Mouse (Mus musculus) induced T-regulatory cell, adult 2 months (primary cell): ENCODE measurements at regions not wholly inside any gene's neighbourhood (a gene's known extent, or its start where the extent isn't known, plus 50 kb on each side); places are given as distances from the start of the nearest gene placed in this dataset.
"Not testable (repeated sequence)": the region's sequence is repeated elsewhere in the genome, so short reads cannot be mapped to it uniquely, and the experiment has no call there.

Experiments used
- DNase-seq: peaks from one replicate; pipeline ENCODE4 v3.0.0-alpha.2; 2012; ENCODE audit warnings: low read depth

DNA sequence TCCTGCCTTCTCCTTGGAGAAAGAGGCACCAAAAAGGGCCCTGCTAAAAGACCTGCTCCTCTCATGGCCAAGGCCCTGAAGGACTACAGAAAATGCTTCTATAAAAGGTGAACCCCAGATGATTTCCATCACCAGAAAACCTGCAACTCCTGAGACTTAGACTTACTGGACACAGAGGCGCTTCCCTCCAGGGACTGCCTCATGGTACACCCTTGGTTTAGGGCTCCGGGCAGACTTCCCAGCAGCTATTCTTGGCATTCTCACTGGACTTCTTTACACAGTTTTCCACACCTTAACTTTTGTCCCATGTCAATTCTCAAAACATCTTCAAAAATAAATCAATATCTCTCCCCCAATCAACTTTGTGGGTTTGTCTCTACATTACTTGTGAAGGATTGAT lies 393.2 kb downstream of the Gpm6a start:
- peak; percentile 3 for DNase-seq

DNA sequence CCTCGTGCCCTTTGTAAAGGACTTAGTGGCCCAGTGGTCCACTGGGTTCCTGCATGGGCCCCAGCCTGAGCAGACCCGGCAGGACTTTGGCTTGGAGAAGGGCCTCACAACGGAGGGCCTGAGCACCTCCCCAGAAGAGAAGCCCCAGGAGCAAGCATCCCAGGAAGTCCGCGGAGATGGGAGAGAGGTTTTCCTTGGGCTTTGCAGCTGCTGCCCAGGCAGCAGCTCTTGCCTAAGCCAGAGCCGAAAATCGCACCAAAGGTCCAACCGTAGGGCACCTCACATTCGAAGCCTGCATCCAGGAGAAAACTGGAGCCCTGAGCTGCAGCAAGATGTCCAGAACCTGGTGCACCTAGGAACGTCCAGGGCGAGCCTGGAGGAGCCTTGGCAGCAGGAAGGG lies 405.2 kb downstream of the Gpm6a start:
- not testable (repeated sequence) for DNase-seq

DNA sequence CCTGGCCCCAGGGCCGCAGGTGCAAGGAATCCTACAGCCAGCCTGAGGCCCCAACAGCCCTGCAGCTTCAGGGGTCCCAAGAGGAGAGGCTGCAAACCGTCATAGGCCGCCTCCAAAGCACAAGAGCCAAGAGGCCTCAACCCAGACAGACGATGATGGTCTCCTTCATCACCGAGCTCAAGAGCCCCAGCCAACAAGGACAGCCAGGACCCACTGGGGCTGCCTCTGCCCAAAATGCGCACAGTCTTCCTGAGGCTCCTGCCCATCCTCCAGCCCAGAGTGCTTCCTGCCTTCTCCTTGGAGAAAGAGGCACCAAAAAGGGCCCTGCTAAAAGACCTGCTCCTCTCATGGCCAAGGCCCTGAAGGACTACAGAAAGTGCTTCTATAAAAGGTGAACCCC lies 412.8 kb downstream of the Gpm6a start:
- DNase-seq, result not testable (repeated sequence)

DNA sequence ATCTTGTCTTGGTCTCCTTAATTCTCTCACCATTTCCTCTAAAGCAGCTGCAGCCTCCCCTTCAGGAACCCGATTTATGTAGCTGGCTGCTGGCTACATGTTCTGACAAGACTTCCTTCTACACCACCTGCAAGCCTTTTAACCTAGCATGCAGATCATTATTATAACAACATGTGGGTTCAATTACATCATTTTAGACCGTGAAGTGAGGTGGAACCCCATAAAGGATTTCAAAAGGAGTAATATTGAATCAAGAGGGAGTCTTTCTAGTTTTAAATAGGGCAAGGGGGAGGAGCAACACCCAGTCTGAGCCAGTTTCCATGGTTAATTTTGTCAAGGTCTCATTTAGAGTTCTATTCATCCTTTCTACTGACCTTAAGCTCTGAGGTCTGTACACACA lies 442.4 kb downstream of the Gpm6a start:
- DNase-seq, result no peak

DNA sequence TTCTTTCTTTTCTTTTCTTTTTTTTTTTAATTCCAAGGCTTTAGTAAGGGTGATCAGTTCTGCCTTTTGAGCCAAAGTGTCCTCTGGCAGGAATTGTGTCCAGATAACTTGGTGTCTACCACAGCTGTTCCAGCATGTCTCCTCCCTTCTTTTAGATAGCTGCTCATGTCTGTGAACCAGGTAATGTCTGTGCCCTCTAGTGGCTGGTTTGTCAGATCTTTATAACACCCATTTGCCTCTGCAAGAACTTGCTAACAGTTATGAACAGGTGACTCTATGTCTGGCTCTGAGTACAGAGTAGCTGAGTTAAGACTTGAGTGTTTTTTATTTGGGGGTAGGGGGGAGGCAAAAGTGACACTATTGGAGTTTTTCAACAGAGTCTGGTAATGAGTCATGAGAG lies 443.7 kb downstream of the Gpm6a start:
- DNase-seq, result no peak

DNA sequence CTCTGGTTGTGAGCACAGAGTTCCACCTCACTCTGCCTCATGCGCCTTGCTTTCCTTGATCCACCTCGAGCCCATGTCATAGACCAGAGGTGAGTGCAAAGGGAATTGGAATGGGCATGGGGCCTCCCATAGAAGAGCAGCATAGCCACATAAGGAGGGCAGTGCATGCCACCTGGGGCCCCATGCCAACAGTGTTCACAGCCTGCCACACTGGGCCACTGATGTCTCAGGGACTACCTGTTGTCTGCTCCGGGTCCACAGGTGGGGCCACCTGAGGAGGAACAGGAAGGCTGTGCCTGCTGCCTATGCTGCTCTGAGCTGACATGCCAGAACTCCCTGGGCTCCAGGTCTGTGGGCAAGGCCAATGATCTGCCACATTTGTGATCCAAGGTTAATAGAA lies 445.8 kb downstream of the Gpm6a start:
- DNase-seq, result no peak

DNA sequence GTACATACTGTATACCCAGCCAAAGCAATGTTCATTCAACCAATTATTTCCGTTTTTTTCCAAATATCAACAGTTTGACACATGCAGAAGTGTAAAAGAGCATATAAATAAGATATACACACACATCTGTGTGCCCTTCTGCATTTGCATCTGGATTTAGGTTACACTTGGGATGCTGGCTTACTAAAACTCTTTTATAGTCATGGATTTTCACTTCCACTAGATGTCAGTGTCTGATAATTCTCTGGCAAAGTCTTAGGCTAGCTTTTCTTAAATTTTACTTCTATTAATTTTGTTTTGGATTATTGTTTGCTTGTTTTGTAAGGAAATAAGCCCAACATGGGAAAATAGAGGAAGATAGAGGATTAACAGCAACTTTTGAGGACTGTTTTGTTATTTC lies 452.3 kb downstream of the Gpm6a start:
- DNase-seq, result not testable (repeated sequence)
